Mouse (Mus musculus) kidney, adult 2 months (tissue): Measurements from ENCODE around the gene Upp2. TPM values are rescaled to one million over a fixed set of nuclear protein-coding genes. Genes with fewer than 3 reads are reported as not detected.

Experiments
- DNase-seq: peaks from one replicate; pipeline ENCODE4 v3.0.0; 2021
- H3K27ac ChIP-seq: fragments of 200-500 bp; 2 replicates; pipeline ENCODE4 v1.5.1; 2012; ENCODE audit warnings: low read depth, low read length, control low read depth, inconsistent platforms; ENCODE audit not compliant: insufficient read depth
- H3K27me3 ChIP-seq: fragments of 200-500 bp; replicated peaks from 2 replicates; pipeline ENCODE4 v1.6.1; 2012; ENCODE audit warnings: mild to moderate bottlenecking, moderate library complexity, low read length, inconsistent platforms; ENCODE audit not compliant: control insufficient read depth, insufficient read depth
- H3K36me3 ChIP-seq: fragments of 200-500 bp; 2 replicates; pipeline ENCODE4 v1.6.1; 2012; ENCODE audit warnings: mild to moderate bottlenecking, moderate library complexity, low read length, inconsistent platforms; ENCODE audit not compliant: control insufficient read depth, insufficient read depth
- H3K4me1 ChIP-seq: fragments of 200-500 bp; 2 replicates; pipeline ENCODE4 v1.6.1; 2011; ENCODE audit warnings: low read length; ENCODE audit not compliant: control insufficient read depth, insufficient read depth
- H3K4me3 ChIP-seq: fragments of 200-500 bp; 2 replicates; pipeline ENCODE4 v1.5.1; 2011; ENCODE audit warnings: mild to moderate bottlenecking, low read depth, low read length, control low read depth; ENCODE audit not compliant: insufficient read depth
- CTCF ChIP-seq: fragments of 200-500 bp; conservative IDR thresholded peaks from 2 replicates; pipeline ENCODE4 v1.5.1; 2011; ENCODE audit warnings: low read depth, mild to moderate bottlenecking, control low read depth, low read length, moderate library complexity, mixed read lengths; ENCODE audit not compliant: insufficient read depth, insufficient read length
- POLR2A ChIP-seq: fragments of 200-500 bp; IDR thresholded peaks from one replicate; pipeline ENCODE4 v1.6.1; 2011; ENCODE audit warnings: low read depth, low read length, control low read depth
- WGBS: fragments of 180-500 bp; shearing (Covaris S2); methylation state at CpG from one replicate; pipeline ENCODE4 v1.1.7; 2018; 5-methylcytosine and 5-hydroxymethylcytosine counted together
- polyA plus RNA-seq: library from polyadenylated mRNA; depleted of rRNA; stranded (reverse); fragments of >200 nt; gene quantifications from 2 replicates; pipeline ENCODE4 v1.2.3, GENCODE M21; 2012

The Upp2 gene
- polyA plus RNA-seq, 1 experiment: 15.5 TPM

DNA sequence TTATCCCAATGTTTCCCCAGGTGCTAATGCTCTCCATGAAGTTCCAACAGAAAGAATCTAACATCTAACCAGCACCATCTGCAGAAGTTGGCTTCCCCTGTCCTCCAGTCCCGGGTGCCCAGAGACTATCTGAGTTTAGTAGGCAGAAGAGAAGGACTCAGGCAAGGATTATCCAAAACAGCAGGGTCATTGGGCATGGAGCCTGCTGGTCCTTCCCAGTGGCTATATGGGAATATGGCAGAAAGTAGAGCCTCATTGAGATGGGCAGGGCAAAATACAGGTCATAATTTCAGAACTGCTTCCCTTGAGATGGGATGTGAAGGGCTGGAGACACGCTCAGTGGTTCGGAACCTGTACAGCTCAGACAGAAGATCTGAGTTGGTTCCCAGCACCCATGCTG lies 39.3 kb upstream of the Upp2 start:
- Histone ChIP-seq H3K4me1 (peaks cover 36% of the 10 kb centered on the region), H3K27me3 (no peaks in the 10 kb centered on the region), H3K36me3 (no peaks in the 10 kb centered on the region), H3K4me3 (no peak overlapping the region), H3K27ac (no peak overlapping the region)
- TF ChIP-seq CTCF: no peak
- TF ChIP-seq POLR2A: no peak
- WGBS: 85% methylated on average over 3 of the region's 3 CpGs
- DNase-seq: no peak

DNA sequence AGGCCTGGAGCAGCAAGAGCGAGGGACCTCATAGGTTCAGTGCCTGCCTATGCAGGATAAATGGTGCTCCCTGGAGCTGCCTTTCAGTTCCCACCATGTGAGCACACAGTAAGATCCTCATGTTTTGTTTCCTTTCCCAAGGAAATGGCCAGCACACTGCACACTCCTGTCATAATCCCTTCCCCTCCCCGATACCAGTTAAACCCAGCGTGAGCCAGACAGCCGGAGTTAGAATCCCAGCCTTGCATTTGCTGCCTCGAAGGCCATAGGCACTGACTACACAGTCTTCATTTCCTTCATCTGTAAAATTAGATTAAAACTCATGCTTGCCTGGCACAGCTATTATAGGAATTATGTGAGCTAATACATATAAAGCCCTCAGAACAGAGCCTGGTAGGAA lies 37.7 kb upstream of the Upp2 start:
- TF ChIP-seq CTCF: no peak
- TF ChIP-seq POLR2A: no peak
- H3K27me3 ChIP-seq: no peaks in the 10 kb centered on the region
- WGBS: 60% methylated on average over 5 of the region's 5 CpGs
- no peak overlapping the region for H3K4me3 ChIP-seq
- DNase-seq: no peak
- H3K4me1 ChIP-seq: peaks cover 36% of the 10 kb centered on the region
- no peaks in the 10 kb centered on the region for H3K36me3 ChIP-seq
- H3K27ac ChIP-seq: no peak overlapping the region

DNA sequence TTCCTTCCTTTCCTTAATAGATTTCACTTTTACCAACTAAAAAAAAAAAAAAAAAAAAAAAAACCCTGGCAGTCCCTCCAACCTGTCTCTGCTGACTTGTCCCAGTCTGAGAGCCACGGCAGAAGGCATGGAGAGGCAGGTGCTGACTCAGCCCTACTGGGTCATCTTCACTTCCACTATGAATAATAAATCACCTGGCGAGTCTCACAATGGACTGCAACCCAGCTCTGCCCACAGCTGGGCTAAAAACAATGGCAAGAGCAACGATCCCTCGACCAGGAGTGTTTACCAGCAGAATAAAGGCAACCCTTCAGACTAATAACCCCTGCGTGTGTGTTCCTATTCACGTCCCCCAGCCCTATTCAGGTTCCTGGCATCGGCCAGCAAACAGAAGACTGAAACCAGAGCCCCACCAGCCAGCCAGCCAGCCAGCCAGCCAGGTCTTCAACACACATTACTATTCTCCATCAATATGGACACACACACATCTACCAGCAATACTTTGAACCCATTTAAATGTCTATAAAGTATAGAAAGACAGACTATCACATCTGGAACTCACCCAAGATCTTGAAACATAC lies 37.1 kb upstream of the Upp2 start:
- Histone ChIP-seq H3K4me3 (no peak overlapping the region), H3K27me3 (no peaks in the 10 kb centered on the region), H3K4me1 (peaks cover 32% of the 10 kb centered on the region), H3K36me3 (no peaks in the 10 kb centered on the region), H3K27ac (no peak overlapping the region)
- TF ChIP-seq POLR2A (no peak), CTCF (no peak)
- 40% methylated on average over 7 of the region's 7 CpGs for WGBS
- DNase-seq: peak; percentile 77

DNA sequence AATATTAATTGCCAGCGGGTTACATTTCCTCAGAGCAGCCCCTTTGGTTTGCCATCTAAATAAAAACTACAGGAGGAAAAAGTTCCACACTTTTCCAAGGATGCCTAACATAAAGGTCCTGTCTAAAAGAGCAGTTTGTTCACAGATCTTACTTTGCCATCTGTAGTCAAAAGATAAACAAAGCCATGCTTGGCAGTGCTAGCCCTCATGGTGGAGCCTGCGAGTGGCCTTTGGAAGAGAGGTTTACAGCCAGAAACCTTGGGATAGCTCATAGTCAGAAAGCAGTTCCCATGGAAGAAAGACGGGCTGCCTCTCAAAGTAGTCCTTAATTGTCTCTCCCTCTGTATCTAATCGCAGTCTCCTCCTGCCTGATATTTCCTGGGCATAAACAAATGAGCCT lies 36.6 kb upstream of the Upp2 start:
- H3K27ac ChIP-seq: no peak overlapping the region
- H3K27me3 ChIP-seq: no peaks in the 10 kb centered on the region
- 66% methylated on average over 4 of the region's 4 CpGs for WGBS
- TF ChIP-seq CTCF: peak; percentile 30; the same call in 1 of the 2 replicates
- no peak for TF ChIP-seq POLR2A
- no peak overlapping the region for H3K4me3 ChIP-seq
- no peak for DNase-seq
- H3K4me1 ChIP-seq: peaks cover 32% of the 10 kb centered on the region
- no peaks in the 10 kb centered on the region for H3K36me3 ChIP-seq

DNA sequence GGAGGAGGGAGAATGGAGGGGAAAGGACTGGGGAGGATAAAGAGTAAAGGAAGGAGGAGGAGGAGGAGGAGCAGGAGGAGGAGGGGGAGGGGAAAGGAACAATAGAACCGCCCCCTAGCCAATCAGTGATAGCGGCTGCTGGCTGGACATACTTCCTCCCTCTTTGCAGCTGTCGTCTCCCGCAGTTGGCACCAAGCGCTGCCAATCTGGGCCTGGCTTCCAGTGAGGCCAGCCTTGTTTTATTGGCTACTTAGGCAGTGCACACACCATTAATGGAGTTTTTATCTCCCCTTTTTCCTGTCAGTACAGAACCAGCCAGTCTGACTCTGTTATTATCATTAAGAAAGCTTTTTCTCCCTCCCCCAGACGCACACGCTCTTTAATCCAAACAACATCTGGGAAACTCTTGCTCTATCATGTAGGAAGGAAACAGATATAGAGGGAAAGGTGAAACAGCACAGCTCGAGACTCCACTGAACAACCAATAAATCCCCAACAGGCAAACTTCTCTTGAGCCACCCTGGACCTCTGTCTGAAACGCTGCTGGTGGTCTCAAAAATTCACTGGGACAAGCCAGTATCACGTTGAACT lies 34.7 kb upstream of the Upp2 start:
- no peak overlapping the region for H3K4me3 ChIP-seq
- H3K36me3 ChIP-seq: no peaks in the 10 kb centered on the region
- H3K4me1 ChIP-seq: peaks cover 38% of the 10 kb centered on the region
- TF ChIP-seq CTCF (no peak), POLR2A (no peak)
- WGBS: 28% methylated on average over 10 of the region's 10 CpGs
- no peak overlapping the region for H3K27ac ChIP-seq
- DNase-seq: peak; percentile 83
- no peaks in the 10 kb centered on the region for H3K27me3 ChIP-seq

DNA sequence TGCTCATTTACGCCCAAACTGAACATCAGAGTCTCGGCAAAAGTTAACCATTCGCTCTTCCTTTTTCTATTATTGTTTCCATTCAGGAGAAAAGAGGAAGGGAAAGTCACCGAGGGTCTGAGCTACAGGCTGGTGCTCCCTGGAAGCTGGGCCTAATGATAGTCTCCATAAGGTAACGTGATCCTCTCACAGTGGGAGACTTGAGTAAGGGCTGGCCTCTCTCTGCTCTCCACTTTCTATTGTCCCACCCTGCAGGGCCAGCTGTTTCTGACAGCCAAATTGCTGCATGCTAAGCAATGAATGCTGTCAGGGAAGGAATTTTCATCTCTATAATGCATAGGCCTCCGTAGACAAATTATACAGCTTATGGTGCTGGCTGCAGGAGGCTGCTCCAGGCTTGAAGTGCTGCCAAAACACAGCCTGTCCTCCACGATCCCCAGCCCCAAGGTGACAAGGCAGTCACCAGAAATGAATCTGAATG lies 33.5 kb upstream of the Upp2 start:
- H3K4me3 ChIP-seq: no peak overlapping the region
- no peak for TF ChIP-seq POLR2A
- no peak for TF ChIP-seq CTCF
- H3K36me3 ChIP-seq: no peaks in the 10 kb centered on the region
- H3K4me1 ChIP-seq: peaks cover 35% of the 10 kb centered on the region
- no peaks in the 10 kb centered on the region for H3K27me3 ChIP-seq
- DNase-seq: peak; percentile 37
- peak overlapping the region; percentile 60 for H3K27ac ChIP-seq
- WGBS: 33% methylated on average over 7 of the region's 7 CpGs

DNA sequence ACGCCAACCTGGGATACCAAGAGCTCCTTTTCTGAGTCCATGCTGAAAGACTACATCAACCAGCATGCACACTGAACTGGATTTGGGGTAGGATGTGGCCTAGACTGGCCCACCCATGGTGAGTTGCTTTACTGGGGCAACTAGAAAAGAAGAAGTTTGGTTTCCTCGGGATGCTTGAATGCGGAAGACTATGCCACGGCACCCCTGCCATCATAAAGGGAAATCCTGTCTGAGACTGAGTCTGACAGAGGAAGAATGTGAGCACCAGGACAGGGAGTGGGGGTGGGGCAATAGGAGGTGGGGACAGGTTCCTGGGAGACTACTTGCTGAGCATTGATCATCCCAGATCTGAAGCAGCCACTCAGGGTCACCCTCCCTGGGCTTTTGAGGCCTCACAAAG lies 32.7 kb upstream of the Upp2 start:
- 74% methylated on average over 4 of the region's 4 CpGs for WGBS
- Histone ChIP-seq H3K4me3 (no peak overlapping the region), H3K27me3 (no peaks in the 10 kb centered on the region), H3K27ac (no peak overlapping the region), H3K4me1 (peaks cover 35% of the 10 kb centered on the region), H3K36me3 (no peaks in the 10 kb centered on the region)
- DNase-seq: no peak
- TF ChIP-seq CTCF: no peak
- no peak for TF ChIP-seq POLR2A

DNA sequence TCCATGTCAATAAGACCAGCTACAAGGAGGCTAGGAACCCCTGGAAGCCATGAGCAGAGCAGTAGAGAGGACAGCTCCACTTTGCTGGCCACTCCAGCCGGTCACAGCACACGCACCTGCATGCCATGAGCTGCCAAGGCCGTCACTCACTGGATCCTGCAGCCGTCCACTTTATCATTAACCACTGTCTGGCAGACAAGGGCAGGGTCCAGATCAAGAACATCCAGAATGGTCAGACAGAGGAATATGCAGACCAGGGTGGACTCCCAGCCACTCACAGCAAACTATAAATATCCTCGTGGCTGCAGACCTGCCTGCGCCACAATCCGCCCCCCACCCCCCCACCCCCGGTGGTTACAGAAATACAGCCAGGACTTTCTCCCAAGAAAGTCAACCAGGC lies 31.9 kb upstream of the Upp2 start:
- H3K27me3 ChIP-seq: no peaks in the 10 kb centered on the region
- no peaks in the 10 kb centered on the region for H3K36me3 ChIP-seq
- peak; percentile 93 for DNase-seq
- TF ChIP-seq POLR2A (no peak), CTCF (no peak)
- H3K4me1 ChIP-seq: peaks cover 32% of the 10 kb centered on the region
- no peak overlapping the region for H3K27ac ChIP-seq
- WGBS: 36% methylated on average over 8 of the region's 8 CpGs
- H3K4me3 ChIP-seq: no peak overlapping the region
